Mouse (Mus musculus) thymus, postnatal 25 days (tissue): ENCODE measurements around the gene Usp6nl.

ENCODE experiments used
- DNase-seq: peaks from one replicate; pipeline ENCODE4 v3.0.0; 2022

The Usp6nl gene

DNA sequence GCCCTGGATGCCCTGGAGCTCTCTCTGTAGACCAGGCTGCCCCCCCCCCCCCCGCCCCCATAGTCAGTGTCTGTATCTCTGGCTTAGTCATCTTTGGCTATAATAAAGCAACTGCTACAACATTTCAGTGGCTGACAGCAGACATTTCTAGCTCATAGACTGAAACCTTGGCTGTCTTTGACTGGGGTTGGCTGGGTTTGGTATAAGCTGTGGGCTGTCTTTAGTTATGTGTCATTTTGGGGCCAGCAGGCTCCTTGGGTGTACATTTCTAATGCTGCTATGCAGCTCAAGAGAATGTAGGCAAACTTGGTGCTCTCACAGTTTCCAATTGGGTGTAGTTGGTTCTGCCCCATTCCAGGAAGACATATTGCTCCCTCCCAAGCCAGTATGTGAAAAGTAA lies 11.1 kb downstream of the Usp6nl start:
- DNase-seq: no peak

DNA sequence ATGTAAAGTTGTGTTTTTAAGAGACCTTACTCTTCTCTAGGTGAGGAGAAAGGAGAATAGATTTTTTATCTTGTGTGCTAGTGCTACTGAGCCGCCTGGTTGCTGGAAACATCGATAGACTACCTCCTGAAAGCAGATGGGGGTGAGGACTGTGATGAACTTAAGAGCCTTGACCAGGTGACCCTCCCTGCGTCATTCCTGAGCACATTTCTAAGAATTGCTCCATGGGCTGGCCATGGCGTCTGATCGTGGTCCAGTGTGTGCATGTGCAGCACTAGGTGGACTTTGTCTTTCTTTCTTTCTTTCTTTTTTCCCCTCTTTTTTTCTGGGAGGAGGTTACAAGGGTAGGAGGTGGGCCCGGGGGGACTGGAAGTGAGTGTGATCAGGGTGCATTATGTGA lies 11.5 kb downstream of the Usp6nl start:
- no peak for DNase-seq

DNA sequence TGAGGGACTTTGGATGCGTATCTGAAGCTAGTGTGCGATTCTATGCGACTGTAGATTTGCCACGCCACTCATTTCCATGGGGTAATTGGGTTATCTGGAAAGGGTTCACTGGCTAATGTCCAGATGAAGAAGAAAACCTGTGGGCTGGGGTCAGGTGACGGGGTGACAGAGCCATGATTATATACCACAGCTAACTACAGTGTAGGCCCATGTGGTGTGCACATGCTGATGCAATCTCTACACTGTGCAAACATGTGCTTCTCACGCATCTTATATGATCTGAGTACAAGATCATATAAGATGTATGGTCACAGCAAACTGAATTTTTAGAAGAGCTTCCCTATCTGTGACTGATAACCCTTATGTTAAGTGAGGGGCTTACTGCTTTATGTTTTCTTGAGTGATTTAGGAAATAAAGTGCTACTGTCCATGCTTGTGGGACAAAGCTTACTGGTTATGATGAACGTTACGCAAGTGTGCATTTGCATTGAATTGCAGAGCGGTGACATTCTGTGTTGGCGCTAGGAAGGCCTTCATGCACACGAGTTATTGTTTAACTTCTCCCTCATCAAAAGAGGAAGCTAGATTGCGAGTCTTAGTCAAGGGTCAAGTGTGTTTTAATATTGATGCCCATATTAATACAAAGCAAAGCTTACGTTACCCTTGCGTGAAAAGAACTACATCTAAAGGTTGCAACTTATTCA lies 12.7 kb downstream of the Usp6nl start:
- DNase-seq: no peak

DNA sequence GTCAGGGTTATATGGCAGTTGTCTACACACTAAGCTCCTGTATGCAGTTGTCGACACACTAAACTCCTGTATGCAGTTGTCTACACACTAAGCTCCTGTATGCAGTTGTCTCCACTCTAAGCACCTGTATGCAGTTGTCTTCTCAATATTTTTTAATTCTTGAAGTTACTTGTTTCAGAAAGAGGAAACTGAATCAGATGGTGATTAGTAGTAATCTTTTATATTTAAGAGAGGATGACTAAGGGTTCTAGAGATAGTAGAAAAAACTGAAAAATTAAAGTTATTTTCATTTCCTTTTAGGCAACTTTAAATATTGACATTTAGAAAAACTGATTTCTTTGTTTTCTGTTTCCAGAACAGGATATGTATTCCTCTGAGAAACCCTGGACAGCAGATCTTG lies 13.5 kb downstream of the Usp6nl start:
- no peak for DNase-seq

DNA sequence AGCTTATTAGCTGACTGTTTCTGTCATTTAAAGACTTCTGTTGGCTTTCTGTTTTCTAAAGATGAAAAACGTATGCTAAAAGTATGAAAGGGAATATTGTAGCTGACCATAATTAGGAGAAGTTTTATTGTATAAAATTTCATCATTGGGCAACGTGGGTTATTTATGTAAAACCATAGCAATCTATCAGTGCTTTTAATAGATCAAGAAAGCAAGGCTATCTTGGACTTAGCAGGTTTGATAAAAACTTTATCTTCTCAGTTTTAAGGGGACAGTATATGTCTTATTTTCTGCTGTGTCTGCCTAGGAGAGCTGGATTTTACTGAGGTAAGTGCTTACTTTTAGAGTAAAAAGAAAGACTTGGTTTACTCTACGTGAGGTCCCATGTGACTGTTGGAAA lies 14.2 kb downstream of the Usp6nl start:
- no peak for DNase-seq

DNA sequence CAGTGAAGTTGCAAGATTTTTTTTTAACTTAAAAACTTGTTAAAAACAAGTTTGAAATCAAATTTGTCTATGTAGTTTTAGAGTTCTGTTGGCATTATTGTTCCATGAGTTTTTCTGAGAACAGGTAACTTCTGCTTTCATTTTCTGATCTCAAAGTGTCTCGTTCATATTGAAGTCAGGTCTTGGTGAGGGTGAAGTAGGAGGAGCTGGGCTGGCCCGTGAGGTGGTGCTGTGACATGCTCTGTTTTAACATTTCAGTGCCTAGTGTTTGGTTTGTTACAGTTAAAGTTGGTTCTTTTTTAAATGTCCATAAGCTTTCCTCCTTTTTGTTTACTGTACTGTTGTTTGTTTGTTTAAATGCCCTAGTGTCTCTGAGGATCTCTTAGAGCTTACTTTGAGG lies 15.0 kb downstream of the Usp6nl start:
- no peak for DNase-seq

DNA sequence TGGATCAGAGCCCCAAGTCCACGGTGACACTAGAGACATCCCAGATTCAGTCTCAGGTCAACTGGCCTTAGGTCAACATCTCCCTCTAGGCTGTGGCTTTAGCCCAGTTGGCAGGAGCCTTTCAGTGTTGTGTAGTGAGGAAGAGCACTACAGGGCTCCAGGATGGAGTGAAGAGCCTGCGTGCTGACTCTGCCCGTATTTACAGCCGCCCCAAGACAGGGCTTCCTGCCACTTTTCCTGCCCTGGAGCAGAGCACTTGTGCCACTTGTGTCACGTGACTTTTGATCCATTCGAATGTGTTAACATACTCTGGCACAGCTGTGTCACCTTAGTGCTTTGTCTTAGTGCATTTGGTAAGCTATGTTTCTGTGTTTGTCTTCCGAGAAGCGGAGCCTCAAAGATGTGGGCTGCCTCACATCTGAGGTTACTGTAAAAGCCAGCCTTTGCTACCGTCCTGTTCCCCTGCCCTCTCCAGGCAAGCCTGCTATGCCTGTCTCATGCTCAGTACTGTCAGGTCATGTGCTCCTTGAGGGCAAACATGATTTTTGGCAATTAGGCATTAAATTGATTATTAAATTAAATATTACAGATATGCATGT lies 15.7 kb downstream of the Usp6nl start:
- peak; percentile 33 for DNase-seq

DNA sequence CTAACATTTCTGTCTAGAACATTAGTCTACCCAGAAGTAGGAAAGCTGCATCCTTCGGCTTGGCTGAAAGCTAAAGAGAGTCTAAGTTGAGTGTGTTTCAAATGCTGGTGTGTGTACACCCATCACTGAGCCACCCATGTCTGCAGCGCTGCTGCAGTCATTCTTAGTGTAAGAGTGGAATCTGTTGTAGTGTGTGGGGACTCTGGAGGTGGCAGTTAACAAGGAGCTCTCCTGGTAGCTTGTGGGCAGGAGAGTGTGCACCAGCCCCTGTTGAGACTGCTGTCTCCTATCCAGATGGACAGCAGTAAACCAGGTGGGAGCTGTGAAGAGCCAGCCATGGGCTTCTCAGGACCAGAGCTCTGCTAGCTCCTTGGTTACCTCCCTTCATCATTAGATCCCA lies 18.0 kb downstream of the Usp6nl start:
- DNase-seq: no peak

DNA sequence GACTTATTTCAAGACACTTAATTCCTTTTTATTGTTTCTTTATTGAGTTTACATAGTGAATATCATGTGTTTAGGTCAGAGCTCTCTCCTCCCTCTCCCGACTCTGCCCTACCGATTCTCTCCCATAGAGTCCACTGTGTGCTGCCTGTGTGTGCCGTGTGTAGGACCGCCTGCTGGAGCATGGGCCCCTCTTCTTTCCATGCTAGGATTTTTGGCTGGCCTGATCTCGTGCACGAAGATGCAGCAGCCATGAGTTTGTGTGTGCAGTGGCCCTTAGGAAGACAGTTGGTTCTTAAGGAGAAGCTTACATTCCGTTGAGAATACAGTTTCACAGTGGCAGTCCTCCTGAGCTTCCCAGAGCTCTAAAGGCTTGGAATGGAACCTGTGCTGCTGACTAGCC lies 19.0 kb downstream of the Usp6nl start:
- DNase-seq: no peak

DNA sequence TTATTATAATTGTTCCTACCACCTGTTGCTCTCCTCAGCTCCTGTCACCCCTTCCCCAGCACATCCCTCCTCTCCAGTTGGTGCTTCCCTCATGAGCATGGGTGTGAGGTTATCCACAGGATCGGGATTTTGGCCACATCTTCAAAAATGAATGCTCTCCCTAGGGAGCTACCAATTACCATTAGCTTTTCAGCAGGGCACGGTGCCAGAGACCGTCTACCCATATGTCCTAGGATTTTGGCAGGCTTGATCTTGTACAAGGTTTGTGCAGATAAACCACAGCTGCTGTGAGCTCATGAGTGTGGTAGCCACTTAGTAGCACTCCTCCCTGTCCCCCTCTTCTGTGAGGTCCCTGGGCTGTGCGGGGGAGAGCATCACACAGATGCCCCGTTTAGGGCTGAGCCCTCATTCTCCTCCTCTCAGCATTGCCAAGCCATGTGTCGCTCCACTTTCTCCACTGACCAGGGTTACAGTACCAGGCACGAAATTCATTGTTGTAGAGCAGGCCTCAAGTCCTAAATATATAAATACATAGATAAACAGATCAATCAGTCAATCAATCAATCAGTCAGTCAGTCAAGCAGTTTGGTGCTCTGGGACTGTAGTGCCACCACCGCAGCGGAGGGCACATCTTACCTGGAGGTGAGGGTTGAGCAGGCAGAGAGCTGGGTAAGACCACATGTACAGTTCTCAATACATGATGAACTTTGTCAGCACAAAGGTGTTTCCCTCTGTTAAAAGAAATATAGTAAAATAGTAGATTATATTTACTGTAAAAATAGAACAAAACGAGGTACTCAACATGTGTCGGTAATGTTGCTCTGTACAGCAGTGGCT lies 27.0 kb downstream of the Usp6nl start:
- DNase-seq: no peak

DNA sequence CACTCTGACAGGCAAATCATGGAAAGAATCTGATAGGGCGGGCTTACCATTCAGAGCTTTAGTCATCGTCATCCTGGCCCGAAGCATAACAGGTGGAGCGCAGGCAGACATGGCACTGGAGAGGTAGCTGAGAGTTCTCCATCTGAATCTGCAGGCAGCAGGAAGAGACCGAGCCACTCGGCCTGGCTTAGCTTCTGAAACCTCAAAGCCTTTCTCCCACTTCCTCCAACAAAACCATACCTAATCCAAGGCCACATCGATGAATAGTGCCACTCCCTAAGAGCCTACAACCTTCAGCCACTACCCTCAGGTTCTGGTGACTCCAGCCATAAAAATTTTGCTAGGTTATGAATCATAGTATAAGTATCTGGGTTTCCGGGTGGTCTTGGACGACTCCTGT lies 27.7 kb downstream of the Usp6nl start:
- DNase-seq: no peak

DNA sequence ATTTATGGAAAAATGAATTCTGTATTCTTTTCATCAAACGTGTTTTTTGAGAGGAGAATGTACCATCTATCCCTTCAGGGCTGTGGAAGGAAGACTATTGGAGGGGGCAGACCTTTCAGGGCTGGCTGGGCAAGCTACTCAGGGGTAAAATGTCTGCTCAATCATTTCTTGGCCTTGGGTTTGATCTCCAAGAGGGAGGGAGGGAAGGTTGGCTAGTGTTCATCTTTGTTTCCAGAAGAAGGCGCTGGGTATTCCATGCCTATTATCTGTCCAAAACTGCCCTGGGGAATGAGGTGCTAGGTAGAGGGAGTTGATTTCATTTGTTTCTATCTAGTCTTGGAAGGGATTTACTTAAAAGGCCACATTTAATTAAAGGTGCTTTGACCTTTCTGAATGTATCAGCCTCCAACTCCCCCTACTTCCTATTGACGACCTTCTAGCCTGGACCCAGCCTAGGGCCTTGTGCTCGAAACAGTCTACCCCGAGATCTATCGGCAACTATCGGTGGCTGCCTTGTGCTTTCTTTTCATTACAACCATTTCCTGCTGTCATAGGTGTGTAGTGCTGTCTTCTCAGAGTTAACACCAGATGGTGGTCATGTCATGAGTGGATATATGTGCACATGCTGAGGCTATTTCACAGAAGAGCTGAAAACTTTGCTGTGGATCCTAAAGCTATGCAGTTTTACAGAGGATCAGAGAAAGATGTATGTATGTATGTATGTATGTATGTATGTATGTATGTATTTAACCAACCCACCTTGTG lies 28.6 kb downstream of the Usp6nl start:
- no peak for DNase-seq

DNA sequence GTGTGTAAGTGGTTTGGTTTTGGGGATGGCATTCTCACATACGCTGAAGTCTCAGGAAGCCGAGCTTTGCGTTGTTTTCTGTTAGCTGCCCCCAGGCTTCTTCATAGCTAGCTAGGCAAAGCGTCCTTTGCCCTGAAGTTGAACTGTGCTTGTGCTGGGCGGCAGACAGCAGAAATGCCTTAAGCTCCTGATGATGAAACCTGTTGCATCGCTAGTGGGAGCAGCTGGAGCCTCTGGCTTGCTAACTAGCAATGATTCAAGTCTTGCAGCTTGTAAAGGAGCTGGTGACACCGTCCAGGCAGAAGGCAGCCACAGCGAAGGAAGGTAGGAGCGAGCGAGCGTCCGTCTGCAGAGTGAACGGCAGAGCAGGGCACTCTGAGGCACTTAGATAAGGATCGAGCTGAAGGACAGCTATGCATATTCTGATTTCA lies 30.1 kb downstream of the Usp6nl start:
- DNase-seq: no peak

DNA sequence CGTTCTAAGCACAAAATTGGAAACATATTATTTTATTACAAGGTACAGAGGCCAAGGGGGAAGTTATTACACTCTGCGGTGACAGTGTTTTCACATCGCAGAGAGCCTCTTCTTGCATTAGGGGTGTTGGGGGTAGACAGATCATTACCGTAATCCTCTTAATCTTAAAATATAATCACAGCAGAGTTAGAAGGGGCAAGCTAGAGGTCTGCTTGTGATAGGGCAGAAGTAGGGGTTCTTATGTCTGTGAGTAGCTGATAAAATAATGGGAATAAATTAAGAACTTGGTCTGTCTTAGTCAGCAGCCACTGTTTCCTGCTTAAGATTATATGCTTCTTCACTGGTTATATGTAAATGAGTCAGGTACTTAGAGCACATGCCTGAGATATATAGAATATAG lies 30.6 kb downstream of the Usp6nl start:
- DNase-seq: no peak

DNA sequence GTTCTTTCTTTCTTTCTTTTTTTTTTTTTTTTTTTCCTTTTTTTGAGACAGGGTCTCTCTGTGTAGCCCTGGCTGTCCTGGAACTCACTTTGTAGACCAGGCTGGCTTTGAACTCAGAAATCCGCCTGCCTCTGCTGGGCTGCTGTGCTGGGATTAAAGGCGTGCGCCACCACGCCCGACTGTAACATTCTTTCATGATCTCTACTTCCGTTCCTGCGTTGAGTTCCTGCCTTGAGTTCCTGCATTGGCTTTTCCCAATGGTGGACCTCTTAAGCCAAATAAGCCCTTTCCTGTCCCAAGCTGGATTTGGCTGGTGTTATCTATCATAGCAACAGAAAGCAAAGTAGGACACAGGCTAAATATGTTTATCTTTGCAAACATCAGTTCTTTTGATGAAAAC lies 34.8 kb downstream of the Usp6nl start:
- DNase-seq: no peak

DNA sequence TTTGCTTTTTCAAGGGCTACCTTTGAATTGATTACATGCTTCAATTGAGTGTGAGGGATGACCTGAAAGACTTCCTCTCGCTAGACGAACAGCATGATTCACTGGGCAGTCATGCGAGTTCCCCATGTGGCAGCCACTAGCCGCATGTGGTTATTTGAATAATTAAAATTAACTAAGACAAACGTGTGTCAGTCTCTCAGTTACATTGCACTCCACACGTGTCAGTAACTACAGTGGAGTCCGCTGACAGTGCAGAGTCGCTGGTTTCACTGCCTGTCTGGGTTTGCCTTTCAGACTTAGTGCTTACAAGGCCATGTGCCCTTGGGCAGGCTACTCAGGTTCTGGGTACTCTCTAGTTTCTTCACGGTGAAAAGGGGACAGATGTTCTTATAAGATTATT lies 37.2 kb downstream of the Usp6nl start:
- no peak for DNase-seq

DNA sequence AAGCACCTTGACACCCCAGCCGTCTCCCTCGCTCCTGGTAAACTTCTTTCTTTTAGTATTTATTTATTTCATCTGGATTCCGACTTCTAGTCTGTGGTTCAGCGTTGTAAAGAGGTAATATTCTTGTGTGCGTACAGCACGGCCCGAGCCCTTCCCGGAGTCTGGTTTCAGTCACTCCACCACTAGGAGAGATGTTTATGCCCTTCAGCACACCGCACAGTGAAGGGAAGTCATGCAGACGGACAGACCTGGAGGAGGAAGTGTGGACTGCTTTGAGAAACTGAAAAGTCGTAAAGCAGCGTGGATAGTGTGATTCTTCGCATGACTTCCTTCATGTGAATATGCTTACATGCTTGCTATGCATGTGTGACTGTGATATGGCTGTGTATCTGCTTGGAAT lies 40.7 kb downstream of the Usp6nl start:
- peak; percentile 27 for DNase-seq

DNA sequence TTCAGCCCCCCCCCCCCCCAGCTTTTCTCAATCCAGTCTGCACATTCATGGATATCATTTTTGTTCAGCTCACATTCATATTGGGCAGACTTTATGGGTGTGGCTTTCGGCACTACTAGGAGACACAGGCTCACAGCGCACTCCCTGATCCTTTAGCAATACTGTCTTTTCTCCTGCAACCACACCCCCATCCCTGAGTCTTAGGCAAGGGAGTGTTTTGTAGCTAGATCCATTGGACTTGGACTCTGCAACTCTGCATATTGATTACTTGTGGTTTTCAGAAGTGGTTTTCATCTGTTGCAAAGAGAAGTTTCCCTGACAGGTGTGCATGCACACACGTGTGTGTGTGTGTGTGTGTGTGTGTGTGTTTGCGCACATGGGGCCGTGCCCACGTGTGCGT lies 41.5 kb downstream of the Usp6nl start:
- no peak for DNase-seq

DNA sequence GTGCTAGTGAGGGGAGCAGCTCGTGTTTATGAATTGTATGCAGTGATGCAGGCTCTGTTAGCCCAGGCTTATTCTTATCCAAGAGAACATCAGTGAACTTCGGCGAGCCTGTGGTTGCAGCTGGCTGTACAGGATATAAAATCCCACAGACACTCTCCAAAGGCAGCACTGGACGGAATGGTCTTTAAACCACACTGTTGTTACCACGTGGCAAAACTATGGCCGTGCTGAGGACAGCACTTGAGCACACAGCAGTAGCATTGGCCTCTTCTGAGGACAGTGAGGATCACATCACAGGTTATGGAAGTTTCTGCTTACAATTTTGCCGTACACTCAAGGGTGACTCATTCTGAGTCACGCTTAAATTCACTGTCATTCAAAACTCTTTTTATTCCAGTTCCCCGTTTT lies 44.1 kb downstream of the Usp6nl start:
- no peak for DNase-seq

DNA sequence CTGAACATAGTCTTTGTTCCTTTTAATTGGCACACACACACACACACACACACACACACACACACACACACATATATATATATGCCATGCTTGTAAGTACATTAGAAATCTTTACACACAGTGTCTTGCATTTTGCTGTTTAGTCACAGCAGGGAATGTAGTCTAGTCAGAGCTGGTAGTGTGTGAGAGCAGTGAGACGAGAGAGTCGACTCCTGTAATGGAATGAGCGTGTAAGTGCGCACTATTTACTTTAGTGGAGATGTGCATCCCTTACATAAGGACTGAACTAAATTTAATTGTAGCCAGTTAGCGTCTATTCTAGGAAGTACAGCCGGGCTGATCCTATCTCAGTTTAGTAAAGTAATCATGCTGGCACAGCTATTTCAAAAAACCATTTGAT lies 44.5 kb downstream of the Usp6nl start:
- DNase-seq: no peak

DNA sequence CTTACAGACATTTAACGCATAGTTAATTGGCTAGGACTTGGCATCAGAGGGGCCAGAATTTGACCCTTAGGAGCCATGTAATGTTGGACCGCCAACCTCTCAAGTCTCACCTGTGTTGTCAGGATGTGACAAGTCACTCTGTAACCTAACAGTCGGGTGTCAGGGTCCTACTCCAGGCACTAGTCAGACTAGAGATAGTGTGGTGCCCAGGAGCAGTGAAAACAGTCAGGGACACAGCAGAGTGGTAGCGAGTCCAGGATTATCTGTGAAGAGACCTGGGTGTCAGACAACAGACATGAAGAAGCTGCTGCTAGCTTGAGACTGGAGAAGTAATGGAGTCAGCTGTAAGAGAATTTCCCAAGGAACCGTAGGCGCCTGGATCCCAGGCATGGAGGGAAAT lies 45.0 kb downstream of the Usp6nl start:
- no peak for DNase-seq

DNA sequence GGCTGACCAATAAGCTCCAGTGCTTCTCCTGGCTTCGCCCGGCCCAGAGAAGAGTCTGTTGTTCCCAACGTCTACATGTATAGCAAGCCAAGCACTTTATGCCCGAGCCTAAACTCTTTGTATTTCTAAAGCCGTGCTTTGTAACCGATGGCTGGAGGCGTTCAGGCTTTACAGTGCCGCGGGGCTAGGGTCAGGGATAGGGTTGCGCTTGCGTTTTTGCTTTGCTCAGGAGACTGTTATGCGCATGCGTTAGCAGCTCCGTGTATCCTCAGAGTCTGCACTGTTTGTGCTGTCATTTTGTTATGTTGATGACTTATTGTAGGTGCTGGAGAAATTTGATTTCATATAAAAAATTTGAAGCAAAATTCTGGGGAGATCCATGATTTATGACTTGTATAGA lies 51.7 kb downstream of the Usp6nl start:
- DNase-seq: no peak

DNA sequence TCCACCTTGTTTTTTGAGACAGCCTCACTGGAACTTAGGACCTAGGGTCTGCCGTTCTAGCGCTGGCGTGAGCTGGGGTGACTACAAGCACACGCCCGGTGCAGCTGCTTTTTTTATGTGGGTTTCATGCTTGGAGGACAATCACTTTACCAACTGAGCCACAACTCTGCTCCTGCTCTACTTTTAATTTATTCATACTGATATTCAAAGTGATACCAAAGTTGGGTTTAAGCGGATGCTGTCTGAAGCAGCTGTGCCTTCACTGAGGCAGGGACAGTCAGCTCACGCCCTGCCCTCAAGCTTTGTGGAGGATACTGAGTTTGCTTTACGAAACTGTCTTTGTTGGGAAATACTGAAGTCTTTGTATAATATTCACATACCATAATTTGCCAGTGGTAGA lies 53.6 kb downstream of the Usp6nl start:
- DNase-seq: no peak

DNA sequence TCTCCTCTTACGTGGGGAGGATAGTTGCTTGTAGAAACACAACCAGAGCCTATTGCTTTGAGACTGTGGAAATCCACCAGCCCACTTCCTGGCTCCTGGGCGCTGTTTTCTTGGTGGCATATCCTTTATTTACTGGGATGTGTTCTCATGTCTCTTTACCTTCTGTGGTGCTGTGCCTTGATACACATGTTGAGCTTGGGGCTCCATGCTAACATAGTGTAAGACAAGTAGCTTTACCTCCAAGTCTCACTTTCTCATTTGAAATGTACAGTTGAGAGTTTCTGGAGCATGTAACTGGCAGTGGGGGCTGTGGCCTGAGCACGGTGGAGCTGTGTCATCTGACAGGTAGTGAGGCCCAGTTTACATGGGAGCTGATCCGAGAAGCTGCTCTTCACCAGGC lies 54.5 kb downstream of the Usp6nl start:
- no peak for DNase-seq
